Mouse (Mus musculus) liver, embryonic 14 days (tissue): ENCODE measurements around the gene Gm15217. TPM values are rescaled to one million over a fixed set of nuclear protein-coding genes. Genes with fewer than 3 reads are reported as not detected.

Experiments
- polyA plus RNA-seq: library from polyadenylated mRNA; depleted of rRNA; stranded (reverse); fragments of >200 nt; gene quantifications from 2 replicates; pipeline ENCODE4 v1.2.3, GENCODE M21; 2012; rRNA removed

Gm15217 gene
- not detected in 2 replicates for polyA plus RNA-seq

GRCm38 (mm10) chr14:46379285-46379684, at the start of gene Gm15217:
Gm15217 (plus strand) TSS chr14:46379414.

DNA sequence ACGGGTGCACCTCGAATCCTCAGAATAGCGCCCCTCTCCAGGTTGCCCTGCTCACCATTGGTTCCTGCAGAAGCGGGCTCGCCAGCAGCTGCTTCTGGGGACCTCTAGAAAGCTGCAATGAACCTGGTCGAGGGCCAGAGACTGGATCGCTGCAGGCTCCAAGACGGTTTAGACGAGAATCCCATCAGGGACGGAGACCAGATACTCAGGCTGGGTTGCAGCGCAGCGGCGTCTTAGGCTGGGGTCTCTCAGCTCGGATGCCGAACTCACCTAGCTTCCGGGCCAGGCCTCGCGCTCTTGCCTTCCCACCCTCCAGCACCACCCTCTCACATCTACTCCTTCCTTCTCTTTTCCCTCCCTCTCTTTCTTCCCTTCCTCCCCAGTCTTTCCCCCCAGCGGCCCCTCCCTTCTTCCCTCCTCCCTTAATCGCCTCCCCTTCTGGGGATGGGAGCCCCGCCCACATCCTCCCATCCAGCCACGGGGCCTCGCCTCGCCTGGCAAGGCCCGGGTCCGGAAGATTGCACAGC, 11.1 kb downstream of the Gm15217 start, which contains the start of gene Bmp4:
Gene Bmp4 (minus strand): TSS at position 421 of the 527 bp plus-strand sequence.

Other genes starting within 250 kb of the Gm15217 start
- gene Bmp4, start 11.3 kb downstream of the Gm15217 start, polyA plus RNA-seq: 0.65 and 1.1 TPM in 2 replicates